Mouse (Mus musculus) neural tube, embryonic 12.5 days (tissue): ENCODE results near the gene Msi2. TPM values are rescaled to one million over a fixed set of nuclear protein-coding genes. Genes with fewer than 3 reads are reported as not detected.

Experiments
- ATAC-seq: fragments of 200-750 bp; cut with Nextera tagmentation; 2 replicates; pipeline ENCODE4 v1.8.0; 2017; ENCODE audit warnings: low read depth, mild to moderate bottlenecking, moderate TSS enrichment, moderate library complexity; ENCODE audit not compliant: low FRiP score
- H3K27ac ChIP-seq: fragments of 300-500 bp; sonication (generic); 2 replicates; pipeline ENCODE4 v1.5.1; 2016
- H3K27me3 ChIP-seq: fragments of 300-500 bp; sonication (generic); replicated peaks from 2 replicates; pipeline ENCODE4 v1.6.1; 2016; ENCODE audit warnings: mild to moderate bottlenecking
- H3K36me3 ChIP-seq: fragments of 300-500 bp; sonication (generic); 2 replicates; pipeline ENCODE4 v1.6.1; 2016; ENCODE audit warnings: mild to moderate bottlenecking
- H3K4me1 ChIP-seq: fragments of 300-500 bp; sonication (generic); 2 replicates; pipeline ENCODE4 v1.6.1; 2016
- H3K4me2 ChIP-seq: fragments of 300-500 bp; sonication (generic); replicated peaks from 2 replicates; pipeline ENCODE4 v1.6.1; 2016; ENCODE audit warnings: mild to moderate bottlenecking
- H3K4me3 ChIP-seq: fragments of 300-500 bp; sonication (generic); 2 replicates; pipeline ENCODE4 v1.5.1; 2016
- H3K9ac ChIP-seq: fragments of 300-500 bp; sonication (generic); 2 replicates; pipeline ENCODE4 v1.6.1; 2016; ENCODE audit warnings: mild to moderate bottlenecking
- H3K9me3 ChIP-seq: fragments of 300-500 bp; sonication (generic); 2 replicates; pipeline ENCODE4 v1.6.1; 2016; ENCODE audit warnings: mild to moderate bottlenecking
- WGBS: fragments of 180-500 bp; shearing (Covaris S2); methylation state at CpG from one replicate; pipeline ENCODE4 v1.1.7; 2016; 5-methylcytosine and 5-hydroxymethylcytosine counted together
- polyA plus RNA-seq: library from polyadenylated mRNA; unstranded; fragments of >200 nt; fragmentation: Nextera tagmentation; extraction: Ambion mirVana; gene quantifications from 2 replicates; pipeline ENCODE4 v1.2.1, GENCODE M21; 2016

The Msi2 gene
- 27.9 and 37.7 TPM in 2 replicates for polyA plus RNA-seq

GRCm38 (mm10) chr11:88718050-88718765, at the start of gene Msi2:
Gene Msi2, minus strand, starts transcription at chr11:88718513.
- Histone ChIP-seq H3K4me1 (peaks cover 51% of the 10 kb centered on the region), H3K4me3 (peak within 1 kb of the TSS; percentile 98), H3K9me3 (no peaks in the 10 kb centered on the region), H3K36me3 (no peaks in the 10 kb centered on the region), H3K27me3 (no peaks in the 10 kb centered on the region), H3K27ac (peak within 1 kb of the TSS; percentile 70), H3K4me2 (peak within 1 kb of the TSS; percentile 86), H3K9ac (peak within 1 kb of the TSS; percentile 98)
- under 1% methylated on average over 56 of the region's 84 CpGs for WGBS
- ATAC-seq = peak; percentile 83

GRCm38 (mm10) chr11:88765635-88766034, 47.3 kb upstream of the Msi2 start:
- Histone ChIP-seq H3K9ac (no peak overlapping the region), H3K4me2 (no peak overlapping the region), H3K4me3 (no peak overlapping the region), H3K4me1 (peaks cover 4% of the 10 kb centered on the region; the same call in 1 of the 2 replicates), H3K36me3 (no peaks in the 10 kb centered on the region), H3K27ac (no peak overlapping the region), H3K27me3 (no peaks in the 10 kb centered on the region), H3K9me3 (no peaks in the 10 kb centered on the region)
- no peak for ATAC-seq
- 46% methylated on average over 7 of the region's 7 CpGs for WGBS

DNA sequence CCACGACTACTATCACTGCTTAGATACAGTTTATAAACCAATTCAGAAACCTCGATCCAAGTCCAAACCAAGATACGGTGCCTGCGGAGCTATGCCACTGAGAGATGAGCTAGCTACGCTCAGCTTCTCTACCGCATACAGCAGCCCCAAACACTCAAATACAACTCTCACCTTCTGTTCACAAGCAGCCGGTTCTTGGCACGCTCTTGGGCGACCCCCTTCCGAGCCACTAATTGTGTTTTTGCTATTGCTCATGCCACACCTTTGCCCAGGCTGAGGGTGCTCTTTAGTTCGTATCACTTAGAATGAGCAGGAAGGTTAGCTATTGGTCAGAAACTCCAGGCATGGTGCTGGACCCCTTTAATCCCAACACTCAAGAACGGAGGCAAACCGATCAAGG, 45.1 kb upstream of the Msi2 start:
- no peak for ATAC-seq
- H3K4me1 ChIP-seq = peaks cover 4% of the 10 kb centered on the region; the same call in 1 of the 2 replicates
- no peaks in the 10 kb centered on the region for H3K9me3 ChIP-seq
- H3K9ac ChIP-seq = no peak overlapping the region
- H3K36me3 ChIP-seq = no peaks in the 10 kb centered on the region
- no peak overlapping the region for H3K4me3 ChIP-seq
- 92% methylated on average over 13 of the region's 13 CpGs for WGBS
- no peak overlapping the region for H3K4me2 ChIP-seq
- no peak overlapping the region for H3K27ac ChIP-seq
- no peaks in the 10 kb centered on the region for H3K27me3 ChIP-seq

GRCm38 (mm10) chr11:88759501-88759900, 41.2 kb upstream of the Msi2 start:
- 93% methylated on average over 8 of the region's 8 CpGs for WGBS
- no peaks in the 10 kb centered on the region; the same call in 1 of the 2 replicates for H3K9me3 ChIP-seq
- no peaks in the 10 kb centered on the region for H3K36me3 ChIP-seq
- no peak overlapping the region for H3K4me3 ChIP-seq
- no peaks in the 10 kb centered on the region for H3K27me3 ChIP-seq
- H3K9ac ChIP-seq = no peak overlapping the region
- ATAC-seq = no peak
- no peak overlapping the region for H3K27ac ChIP-seq
- no peak overlapping the region for H3K4me2 ChIP-seq
- no peaks in the 10 kb centered on the region for H3K4me1 ChIP-seq

GRCm38 (mm10) chr11:88758402-88758801, 40.1 kb upstream of the Msi2 start:
- no peaks in the 10 kb centered on the region for H3K27me3 ChIP-seq
- H3K4me2 ChIP-seq = no peak overlapping the region
- H3K4me1 ChIP-seq = no peaks in the 10 kb centered on the region
- no peak overlapping the region for H3K27ac ChIP-seq
- no peaks in the 10 kb centered on the region for H3K36me3 ChIP-seq
- no peak for ATAC-seq
- H3K9ac ChIP-seq = no peak overlapping the region
- H3K4me3 ChIP-seq = no peak overlapping the region
- H3K9me3 ChIP-seq = no peaks in the 10 kb centered on the region; the same call in 1 of the 2 replicates
- 30% methylated on average over 6 of the region's 6 CpGs for WGBS

GRCm38 (mm10) chr11:88745306-88745705, 27.0 kb upstream of the Msi2 start:
- Histone ChIP-seq H3K4me2 (no peak overlapping the region), H3K4me3 (no peak overlapping the region), H3K9me3 (no peaks in the 10 kb centered on the region), H3K27me3 (no peaks in the 10 kb centered on the region), H3K4me1 (no peaks in the 10 kb centered on the region), H3K9ac (no peak overlapping the region), H3K27ac (no peak overlapping the region), H3K36me3 (no peaks in the 10 kb centered on the region)
- WGBS = 89% methylated on average over 12 of the region's 12 CpGs
- no peak for ATAC-seq

GRCm38 (mm10) chr11:88739574-88740295, 21.4 kb upstream of the Msi2 start:
- Histone ChIP-seq H3K27ac (no peak overlapping the region), H3K9me3 (no peaks in the 10 kb centered on the region), H3K4me3 (no peak overlapping the region), H3K9ac (no peak overlapping the region), H3K4me2 (no peak overlapping the region), H3K27me3 (no peaks in the 10 kb centered on the region), H3K36me3 (no peaks in the 10 kb centered on the region), H3K4me1 (no peaks in the 10 kb centered on the region)
- 91% methylated on average over 13 of the region's 13 CpGs for WGBS
- no peak for ATAC-seq

- H3K9me3 ChIP-seq = no peaks in the 10 kb centered on the region
- no peaks in the 10 kb centered on the region for H3K36me3 ChIP-seq
- no peak overlapping the region for H3K4me2 ChIP-seq
- no peak overlapping the region for H3K9ac ChIP-seq
- WGBS = 50% methylated on average over 5 of the region's 5 CpGs
- no peak overlapping the region for H3K27ac ChIP-seq
- H3K27me3 ChIP-seq = no peaks in the 10 kb centered on the region
- no peak for ATAC-seq
- H3K4me1 ChIP-seq = peaks cover 11% of the 10 kb centered on the region
- no peak overlapping the region for H3K4me3 ChIP-seq
These were observed 11.1 kb upstream of the Msi2 start for GRCm38 (mm10) chr11:88729363-88729762.

- ATAC-seq = no peak
- no peaks in the 10 kb centered on the region for H3K9me3 ChIP-seq
- no peak overlapping the region for H3K4me2 ChIP-seq
- WGBS = 4% methylated on average over 6 of the region's 6 CpGs
- no peak overlapping the region for H3K27ac ChIP-seq
- H3K9ac ChIP-seq = no peak overlapping the region
- H3K27me3 ChIP-seq = no peaks in the 10 kb centered on the region
- no peaks in the 10 kb centered on the region for H3K36me3 ChIP-seq
- H3K4me3 ChIP-seq = no peak overlapping the region
- peaks cover 11% of the 10 kb centered on the region for H3K4me1 ChIP-seq
These were observed 10.2 kb upstream of the Msi2 start for GRCm38 (mm10) chr11:88728508-88728890.

- H3K4me3 ChIP-seq = no peak overlapping the region
- H3K4me1 ChIP-seq = peaks cover 11% of the 10 kb centered on the region
- no peaks in the 10 kb centered on the region for H3K9me3 ChIP-seq
- H3K27ac ChIP-seq = no peak overlapping the region
- ATAC-seq = no peak
- no peak overlapping the region for H3K9ac ChIP-seq
- no peak overlapping the region for H3K4me2 ChIP-seq
- no peaks in the 10 kb centered on the region for H3K36me3 ChIP-seq
- H3K27me3 ChIP-seq = no peaks in the 10 kb centered on the region
- WGBS = 64% methylated on average over 20 of the region's 20 CpGs
These were observed 9.6 kb upstream of the Msi2 start for GRCm38 (mm10) chr11:88727768-88728507.

DNA sequence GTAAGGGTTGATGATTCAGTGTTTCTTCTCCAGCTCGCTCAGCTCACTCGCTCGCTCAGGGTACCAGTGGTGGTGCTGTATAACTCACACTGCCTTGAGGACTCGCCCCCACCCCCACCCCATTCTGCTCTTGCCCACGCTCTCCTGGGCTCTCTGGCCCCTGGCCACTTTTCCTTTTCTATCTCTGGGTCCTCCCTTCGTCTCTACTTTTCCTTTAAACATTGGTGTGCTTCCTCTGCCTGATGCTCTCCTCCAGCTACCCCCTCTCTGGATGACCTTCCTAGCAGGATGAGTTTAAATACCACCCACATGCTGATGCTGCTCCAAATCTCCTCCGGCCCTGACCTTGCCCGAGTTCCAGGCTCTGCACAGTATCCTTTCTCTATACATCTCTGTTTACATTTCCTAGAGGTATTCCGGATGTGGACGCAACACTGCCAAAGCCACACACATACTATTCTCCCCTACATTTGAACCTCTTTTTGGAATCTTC, 2.9 kb upstream of the Msi2 start:
- Histone ChIP-seq H3K36me3 (no peaks in the 10 kb centered on the region), H3K4me3 (no peak overlapping the region), H3K9ac (no peak overlapping the region), H3K27me3 (no peaks in the 10 kb centered on the region), H3K27ac (no peak overlapping the region), H3K9me3 (no peaks in the 10 kb centered on the region), H3K4me1 (peaks cover 24% of the 10 kb centered on the region), H3K4me2 (no peak overlapping the region)
- no peak for ATAC-seq
- WGBS = 69% methylated on average over 10 of the region's 10 CpGs
